Comparison of ENCODE assay signal across 22 mouse cellular contexts in genomic region chr10:118794395-118795060, GRCm38 (mm10).
A peak's percentile ranks its signal among the peaks of the same experiment; 100 is the strongest.
DNase-seq lines count a peak whose midpoint lies in the region; ATAC-seq lines count a peak whose summit lies in the region.
"Had no signal": no experiment of that assay in that cellular context is flagged by ENCODE, and none has a peak within 500 bp of the region (broad histone marks: within the 10 kb centered on the region; RNA-seq: fewer than 3 reads in every experiment).

No protein-coding gene starts in this region.

- H3K4me1 ChIP-seq in limb, embryonic 13.5 days, result peaks cover 4% of the 10 kb centered on the region; the same call in 1 of the 2 replicates
- peaks cover 6% of the 10 kb centered on the region; the same call in 1 of the 2 replicates for H3K4me1 ChIP-seq in limb, embryonic 10.5 days
- peaks cover 17% of the 10 kb centered on the region for H3K4me1 ChIP-seq in embryonic facial prominence, embryonic 13.5 days
- H3K4me1 ChIP-seq in midbrain, embryonic 16.5 days (ENCODE audit: control insufficient read depth, insufficient read depth, low read length), result peaks cover 16% of the 10 kb centered on the region
- H3K4me1 ChIP-seq: intestine, embryonic 15.5 days; neural tube, embryonic 12.5 days had no signal

- H3K27ac ChIP-seq in limb, embryonic 13.5 days, result no peak overlapping the region; the same call in 1 of the 2 replicates
- H3K27ac ChIP-seq in limb, embryonic 10.5 days, result no peak overlapping the region
- H3K27ac ChIP-seq in embryonic facial prominence, embryonic 13.5 days, result 0 out of 2 replicates have a peak overlapping the region, but pooled peaks have one; percentile 3
- H3K27ac ChIP-seq in midbrain, embryonic 16.5 days (ENCODE audit: low read length), result peak overlapping the region; percentile 43; the same call in 1 of the 2 replicates
- H3K27ac ChIP-seq: forebrain, embryonic 13.5 days; heart, embryonic 10.5 days; hindbrain, embryonic 14.5 days; intestine, embryonic 15.5 days; neural tube, embryonic 12.5 days had no signal

- H3K4me2 ChIP-seq in limb, embryonic 13.5 days (replicated peaks), result no peak overlapping the region
- H3K4me2 ChIP-seq in embryonic facial prominence, embryonic 13.5 days, result peak overlapping the region; percentile 18
- H3K4me2 ChIP-seq in midbrain, embryonic 16.5 days (ENCODE audit: low read length), result no peak overlapping the region
- H3K4me2 ChIP-seq: forebrain, embryonic 13.5 days; hindbrain, embryonic 14.5 days; intestine, embryonic 15.5 days; neural tube, embryonic 12.5 days had no signal

- 29% methylated on average over 9 of the region's 9 CpGs for WGBS in limb, embryonic 13.5 days
- WGBS in limb, embryonic 10.5 days, result 50% methylated on average over 9 of the region's 9 CpGs
- 22% methylated on average over 9 of the region's 9 CpGs for WGBS in embryonic facial prominence, embryonic 13.5 days
- WGBS in midbrain, embryonic 16.5 days, result 31% methylated on average over 9 of the region's 9 CpGs

- no peaks in the 10 kb centered on the region for H3K27me3 ChIP-seq in limb, embryonic 13.5 days
- no peaks in the 10 kb centered on the region for H3K27me3 ChIP-seq in limb, embryonic 10.5 days (ENCODE audit: low read depth, poor library complexity, severe bottlenecking)
- no peaks in the 10 kb centered on the region for H3K27me3 ChIP-seq in embryonic facial prominence, embryonic 13.5 days
- no peaks in the 10 kb centered on the region for H3K27me3 ChIP-seq in midbrain, embryonic 16.5 days (ENCODE audit: control insufficient read depth, insufficient read depth, low read depth, low read length)
- H3K27me3 ChIP-seq: forebrain, embryonic 13.5 days; intestine, embryonic 15.5 days; neural tube, embryonic 12.5 days had no signal

- no peak overlapping the region for H3K9ac ChIP-seq in limb, embryonic 13.5 days
- H3K9ac ChIP-seq in embryonic facial prominence, embryonic 13.5 days, result no peak overlapping the region
- H3K9ac ChIP-seq in midbrain, embryonic 16.5 days (ENCODE audit: low read depth, low read length), result no peak overlapping the region
- H3K9ac ChIP-seq: forebrain, embryonic 13.5 days; hindbrain, embryonic 14.5 days; intestine, embryonic 15.5 days; neural tube, embryonic 12.5 days had no signal

- peak; percentile 59; the same call in 1 of the 2 replicates for ATAC-seq in limb, embryonic 13.5 days (ENCODE audit: low FRiP score, low read depth)
- ATAC-seq in embryonic facial prominence, embryonic 13.5 days (ENCODE audit: insufficient number of reproducible peaks, insufficient read depth, low FRiP score, low TSS enrichment, low read depth), result no peak
- peak; percentile 77 for ATAC-seq in midbrain, embryonic 16.5 days
- ATAC-seq: CD4-positive, CD25-positive, alpha-beta regulatory T cell, adult 4 months; forebrain, embryonic 13.5 days; intestine, embryonic 15.5 days; lung, postnatal 0 days had no signal

- peak; percentile 21 for DNase-seq in embryo, embryonic 10.5 days (ENCODE audit: low spot score)
- no peak for DNase-seq in embryo, embryonic 9.5 days (ENCODE audit: extremely low spot score)
- DNase-seq in limb, embryonic 10.5 days (ENCODE audit: low spot score), result no peak
- no peak for DNase-seq in frontal cortex, adult 2 months (ENCODE audit: extremely low spot score in 1 of 2, low spot score in 1 of 2)
- no peak for DNase-seq in layer of hippocampus, adult 11-12 months (ENCODE audit: low spot score)
- DNase-seq: cerebellum, adult 8-10 months; gastrocnemius, postnatal 36 days; layer of hippocampus, postnatal 36 days; liver; right cerebral cortex, postnatal 14 days; spleen, adult 18-20 months; thymus, postnatal 25 days had no signal

- no peaks in the 10 kb centered on the region for H3K36me3 ChIP-seq in limb, embryonic 13.5 days
- H3K36me3 ChIP-seq in limb, embryonic 10.5 days, result no peaks in the 10 kb centered on the region
- H3K36me3 ChIP-seq in embryonic facial prominence, embryonic 13.5 days, result no peaks in the 10 kb centered on the region
- no peaks in the 10 kb centered on the region for H3K36me3 ChIP-seq in midbrain, embryonic 16.5 days (ENCODE audit: control insufficient read depth, insufficient read depth, low read length)
- H3K36me3 ChIP-seq: heart, embryonic 10.5 days; intestine, embryonic 15.5 days; neural tube, embryonic 12.5 days had no signal

- no peak overlapping the region for H3K4me3 ChIP-seq in limb, embryonic 13.5 days
- H3K4me3 ChIP-seq in limb, embryonic 10.5 days, result no peak overlapping the region
- H3K4me3 ChIP-seq in embryonic facial prominence, embryonic 13.5 days, result no peak overlapping the region
- H3K4me3 ChIP-seq in midbrain, embryonic 16.5 days (ENCODE audit: low read depth, low read length), result no peak overlapping the region
- H3K4me3 ChIP-seq: forebrain, embryonic 13.5 days; heart, embryonic 10.5 days; intestine, embryonic 15.5 days; neural tube, embryonic 12.5 days had no signal

- H3K9me3 ChIP-seq in limb, embryonic 13.5 days, result no peaks in the 10 kb centered on the region
- H3K9me3 ChIP-seq in limb, embryonic 10.5 days (replicated peaks), result no peaks in the 10 kb centered on the region
- H3K9me3 ChIP-seq in embryonic facial prominence, embryonic 13.5 days, result no peaks in the 10 kb centered on the region
- no peaks in the 10 kb centered on the region for H3K9me3 ChIP-seq in midbrain, embryonic 16.5 days (replicated peaks; ENCODE audit: control insufficient read depth, low read length, poor library complexity, severe bottlenecking)
- H3K9me3 ChIP-seq: forebrain, embryonic 13.5 days; heart, embryonic 10.5 days; intestine, embryonic 15.5 days; neural tube, embryonic 12.5 days had no signal

Comparison
In these comparisons a context has a peak if more than half of its experiments do, and no peak if none do; other contexts are left out.
1. H3K27ac ChIP-seq: peak in embryonic facial prominence, embryonic 13.5 days (single experiment) and midbrain, embryonic 16.5 days (single experiment); none in limb, embryonic 13.5 days (single experiment) and limb, embryonic 10.5 days (single experiment).